Mouse (Mus musculus): ENCODE measurements around the gene Hoxa1.

Gene Hoxa1

GRCm38 (mm10) chr6:52159164-52159761, 1.1 kb upstream of the Hoxa1 start:
- no peak for DNase-seq (ENCODE audit: low spot score in 2 of 2)

- DNase-seq (ENCODE audit: low spot score in 2 of 2), result no peak
Observed at GRCm38 (mm10) chr6:52157466-52158275, 446 bp downstream of the Hoxa1 start.

GRCm38 (mm10) chr6:52156551-52157200, 1.4 kb downstream of the Hoxa1 start:
- no peak for DNase-seq (ENCODE audit: low spot score in 2 of 2)

GRCm38 (mm10) chr6:52155471-52155870, 2.6 kb downstream of the Hoxa1 start:
- no peak for DNase-seq (ENCODE audit: low spot score in 2 of 2)

GRCm38 (mm10) chr6:52154044-52154443, 4.1 kb downstream of the Hoxa1 start:
- DNase-seq (ENCODE audit: low spot score in 2 of 2), result no peak

- no peak for DNase-seq (ENCODE audit: low spot score in 2 of 2)
Observed at GRCm38 (mm10) chr6:52153270-52153669, 4.8 kb downstream of the Hoxa1 start.

- no peak for DNase-seq (ENCODE audit: low spot score in 2 of 2)
Observed at GRCm38 (mm10) chr6:52152226-52153193, 5.6 kb downstream of the Hoxa1 start.

GRCm38 (mm10) chr6:52151571-52151970, 6.5 kb downstream of the Hoxa1 start:
- DNase-seq (ENCODE audit: low spot score in 2 of 2), result no peak

GRCm38 (mm10) chr6:52150401-52150966, 7.6 kb downstream of the Hoxa1 start:
- DNase-seq (ENCODE audit: low spot score in 2 of 2), result no peak

GRCm38 (mm10) chr6:52139115-52139514, 19.0 kb downstream of the Hoxa1 start:
- DNase-seq (ENCODE audit: low spot score in 2 of 2), result no peak

- no peak for DNase-seq (ENCODE audit: low spot score in 2 of 2)
Observed at GRCm38 (mm10) chr6:52138576-52138975, 19.5 kb downstream of the Hoxa1 start.

GRCm38 (mm10) chr6:52137841-52138535, 20.1 kb downstream of the Hoxa1 start:
- no peak for DNase-seq (ENCODE audit: low spot score in 2 of 2)

- DNase-seq (ENCODE audit: low spot score in 2 of 2), result no peak
Observed at GRCm38 (mm10) chr6:52123673-52124072, 34.4 kb downstream of the Hoxa1 start.

GRCm38 (mm10) chr6:52121173-52121572, 36.9 kb downstream of the Hoxa1 start:
- DNase-seq (ENCODE audit: low spot score in 2 of 2), result no peak

GRCm38 (mm10) chr6:52118903-52119635, 39.0 kb downstream of the Hoxa1 start:
- DNase-seq (ENCODE audit: low spot score in 2 of 2), result no peak

- no peak for DNase-seq (ENCODE audit: low spot score in 2 of 2)
Observed at GRCm38 (mm10) chr6:52115899-52116298, 42.2 kb downstream of the Hoxa1 start.

- DNase-seq (ENCODE audit: low spot score in 2 of 2), result no peak
Observed at GRCm38 (mm10) chr6:52111846-52112245, 46.3 kb downstream of the Hoxa1 start.

- no peak for DNase-seq (ENCODE audit: low spot score in 2 of 2)
Observed at GRCm38 (mm10) chr6:52107400-52107799, 50.7 kb downstream of the Hoxa1 start.

GRCm38 (mm10) chr6:52106716-52107115, 51.4 kb downstream of the Hoxa1 start:
- DNase-seq (ENCODE audit: low spot score in 2 of 2), result no peak

GRCm38 (mm10) chr6:52106178-52106577, 51.9 kb downstream of the Hoxa1 start:
- no peak for DNase-seq (ENCODE audit: low spot score in 2 of 2)

All from frontal cortex, postnatal 25 days (tissue).